Mouse (Mus musculus) hindlimb bud, embryonic 11.5 days (tissue): ENCODE measurements around the gene Rangrf.
"Not testable (repeated sequence)": the region's sequence is repeated elsewhere in the genome, so short reads cannot be mapped to it uniquely, and the experiment has no call there.

Experiments
- DNase-seq: peaks from one replicate; pipeline ENCODE4 v3.0.0-alpha.2; 2012; ENCODE audit warnings: low read depth, low spot score; ENCODE audit errors: extremely low spot score

The Rangrf gene

DNA sequence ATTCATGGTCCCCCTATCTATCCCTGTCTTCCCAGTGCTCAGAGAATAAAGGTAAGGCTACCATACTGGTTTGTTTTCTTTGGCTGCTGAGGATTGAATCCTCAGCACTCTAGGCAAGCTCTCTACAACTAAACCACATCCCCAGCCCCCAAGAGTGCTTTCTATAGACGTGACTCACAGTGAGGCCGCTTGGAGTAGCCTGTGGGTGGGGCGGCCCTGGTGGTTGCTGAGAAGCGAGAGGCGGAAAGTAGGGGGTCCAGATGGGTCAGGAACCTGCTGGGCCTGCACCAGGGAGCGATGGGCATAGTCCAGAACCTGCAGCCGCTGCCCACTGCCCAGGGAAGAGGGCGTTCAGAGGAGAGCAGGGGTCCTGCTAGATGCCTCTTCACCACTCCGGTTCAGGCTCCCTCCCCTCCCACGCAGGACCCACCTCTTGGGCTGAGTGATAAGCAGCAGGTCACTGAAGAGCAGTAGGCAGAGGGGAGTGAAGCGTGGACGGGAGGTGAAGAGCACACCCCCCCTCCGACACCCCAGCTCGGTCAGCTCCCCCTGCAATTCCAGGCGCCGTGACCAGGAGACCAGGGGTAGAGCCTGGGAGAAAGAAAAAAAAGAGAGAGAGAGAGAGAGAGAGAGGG lies 28.1 kb downstream of the Rangrf start:
- DNase-seq: no peak

DNA sequence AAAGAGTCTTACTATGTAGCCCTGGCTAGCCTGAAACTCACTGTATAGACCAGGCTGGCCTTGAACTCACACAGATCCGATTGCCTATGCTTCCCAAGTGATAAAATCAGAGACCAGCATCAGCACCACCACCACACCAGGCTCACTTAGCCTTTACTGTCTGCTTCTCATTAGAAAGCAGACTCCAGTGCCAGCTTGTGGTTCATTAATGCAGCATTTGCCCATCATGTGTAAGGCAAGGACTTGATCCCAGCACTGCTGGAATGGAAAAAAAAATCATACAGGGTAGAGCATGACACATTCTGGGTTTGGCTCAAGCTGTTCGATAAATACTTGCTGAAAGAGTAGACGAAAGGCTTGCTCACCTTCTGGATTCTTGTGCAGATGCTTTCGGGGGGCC lies 29.0 kb downstream of the Rangrf start:
- no peak for DNase-seq

DNA sequence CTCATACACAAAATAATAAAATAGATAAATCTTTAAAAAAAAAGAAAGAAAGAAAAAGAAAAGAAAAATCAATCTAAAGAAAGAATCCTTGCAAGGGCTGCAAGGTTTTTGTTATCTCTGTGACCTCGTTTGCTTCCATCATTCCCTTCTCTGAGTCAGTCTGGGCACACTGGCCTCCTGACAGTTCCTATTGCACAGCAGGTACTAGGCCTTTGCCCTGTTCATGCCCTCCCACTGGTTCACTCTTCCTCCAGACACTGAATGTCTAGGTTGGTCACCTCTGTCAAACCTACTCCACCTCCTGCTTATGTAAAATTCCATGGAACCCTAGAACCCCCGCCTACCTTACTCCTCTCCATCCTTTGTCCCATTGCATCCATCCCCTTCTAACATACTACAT lies 29.7 kb downstream of the Rangrf start:
- no peak for DNase-seq

DNA sequence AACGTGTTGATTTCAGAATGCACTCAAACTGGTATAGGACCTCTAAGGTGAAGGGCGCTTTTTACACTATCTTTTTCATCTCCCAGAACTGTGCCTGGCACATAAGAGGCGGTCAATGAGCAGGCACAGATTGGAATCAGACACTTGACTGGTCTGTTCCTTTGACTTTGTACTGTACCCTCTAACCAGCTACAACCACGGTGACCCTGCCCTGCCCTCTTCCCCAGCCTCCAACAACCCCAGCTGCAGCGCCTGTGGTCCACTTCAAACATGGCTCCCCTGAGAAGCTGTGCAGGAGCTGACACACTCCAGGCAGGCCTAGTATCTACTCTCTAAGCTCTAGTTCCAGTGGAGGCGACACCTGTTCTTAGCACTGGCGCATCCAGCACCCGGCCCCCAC lies 32.3 kb downstream of the Rangrf start:
- no peak for DNase-seq

DNA sequence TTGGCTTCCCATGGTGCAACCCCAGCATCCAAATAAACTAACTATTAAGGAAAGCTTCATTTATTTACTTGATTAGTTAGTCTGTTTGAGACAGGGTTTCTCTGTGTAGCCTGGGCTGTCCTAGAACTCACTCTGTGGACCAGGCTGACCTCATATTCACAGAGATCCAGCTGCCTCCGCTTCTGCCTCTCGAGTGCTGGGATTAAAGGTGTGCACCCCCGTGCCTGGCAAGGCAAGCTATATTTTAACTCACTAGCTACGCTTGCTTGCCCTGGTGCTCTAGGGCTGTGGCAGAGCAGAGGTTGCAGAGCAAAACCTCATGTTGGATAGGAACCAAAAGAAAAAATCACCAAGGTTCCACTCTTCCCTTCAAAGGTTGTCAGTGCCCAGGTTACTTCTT lies 34.5 kb downstream of the Rangrf start:
- no peak for DNase-seq

DNA sequence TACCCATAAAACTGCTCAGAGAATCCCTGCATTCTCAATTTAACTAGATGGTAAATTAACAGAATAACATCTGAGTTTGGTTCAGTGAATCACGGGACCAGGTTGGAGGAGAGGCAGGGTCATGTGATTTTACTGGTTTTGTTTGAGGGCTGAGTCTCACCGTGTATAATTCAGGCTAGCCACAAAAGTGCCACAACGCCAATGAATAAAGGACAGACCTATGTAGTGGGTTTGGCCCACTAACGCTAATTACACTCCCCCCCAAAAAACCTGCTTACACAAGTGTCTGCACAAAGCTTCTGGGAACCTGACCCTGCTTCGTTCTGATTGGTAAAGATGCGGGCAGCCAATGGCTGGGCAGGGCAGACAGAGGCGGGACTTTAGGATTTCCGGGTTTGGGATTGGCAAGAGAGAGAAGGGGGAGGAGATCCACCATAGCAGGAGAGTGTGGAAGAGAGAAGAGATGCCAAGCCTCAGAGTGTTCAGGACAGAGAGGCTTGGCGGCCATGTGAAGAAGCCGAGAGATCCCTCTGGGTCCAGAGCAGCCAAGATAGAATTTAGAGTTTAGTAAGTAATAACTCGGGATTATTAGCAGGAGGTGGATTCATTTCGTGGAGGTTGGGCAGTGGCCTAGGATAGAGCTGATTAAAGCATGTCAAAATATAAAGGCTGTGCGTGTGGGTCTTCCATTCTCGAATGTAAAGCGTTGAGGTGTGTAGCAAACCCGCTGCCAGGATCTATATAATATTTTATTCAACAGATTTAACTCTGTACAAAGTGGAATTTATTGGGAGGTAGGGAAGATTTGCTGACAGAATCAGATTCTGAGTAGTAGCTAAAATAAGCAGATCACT lies 35.3 kb downstream of the Rangrf start:
- peak; percentile 69 for DNase-seq

DNA sequence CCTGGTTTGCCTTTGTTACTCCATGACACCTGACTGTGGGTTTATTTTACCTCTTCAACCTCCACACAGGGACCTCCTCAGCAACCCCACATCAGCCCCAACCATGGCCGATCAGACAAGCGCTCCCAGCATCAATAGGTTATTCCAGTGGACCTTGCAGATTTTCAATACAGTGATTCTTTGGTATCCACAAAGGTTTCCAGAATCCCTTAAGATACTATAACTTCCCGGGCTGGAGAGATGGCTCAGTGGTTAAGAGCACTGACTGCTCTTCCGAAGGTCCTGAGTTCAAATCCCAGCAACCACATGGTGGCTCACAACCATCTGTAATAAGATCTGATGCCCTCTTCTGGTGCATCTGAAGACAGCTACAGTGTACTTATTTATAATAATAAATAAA lies 38.0 kb downstream of the Rangrf start:
- not testable (repeated sequence) for DNase-seq

DNA sequence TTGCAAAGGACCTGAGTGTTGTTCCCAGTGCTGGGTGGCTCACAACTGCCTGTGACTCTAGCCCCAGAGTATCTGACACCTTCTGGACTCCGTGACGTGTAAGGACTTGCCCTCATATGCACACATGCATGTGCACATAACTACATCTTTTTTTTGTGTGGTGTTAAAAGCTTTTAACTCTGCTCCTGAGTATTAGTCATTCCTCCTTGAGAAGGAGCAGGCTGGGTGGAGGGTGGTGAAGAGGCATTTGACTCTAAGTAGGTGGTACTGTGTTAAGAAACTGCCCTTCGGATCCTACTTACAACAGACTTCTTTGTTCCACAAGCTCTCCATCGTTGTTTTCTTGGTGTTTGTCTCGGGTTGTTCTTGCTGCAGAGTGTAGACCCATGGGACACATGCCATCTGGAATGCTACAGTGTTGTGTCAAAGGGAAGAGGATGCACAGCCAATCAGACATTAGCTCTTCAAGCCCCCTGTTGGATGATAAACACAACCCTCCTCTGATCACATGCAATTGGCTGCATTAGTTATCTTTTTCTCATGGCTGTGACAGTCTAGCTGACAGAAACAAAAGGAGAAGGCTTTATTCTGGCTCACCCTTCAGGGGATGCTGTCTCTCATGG lies 41.0 kb downstream of the Rangrf start:
- no peak for DNase-seq

DNA sequence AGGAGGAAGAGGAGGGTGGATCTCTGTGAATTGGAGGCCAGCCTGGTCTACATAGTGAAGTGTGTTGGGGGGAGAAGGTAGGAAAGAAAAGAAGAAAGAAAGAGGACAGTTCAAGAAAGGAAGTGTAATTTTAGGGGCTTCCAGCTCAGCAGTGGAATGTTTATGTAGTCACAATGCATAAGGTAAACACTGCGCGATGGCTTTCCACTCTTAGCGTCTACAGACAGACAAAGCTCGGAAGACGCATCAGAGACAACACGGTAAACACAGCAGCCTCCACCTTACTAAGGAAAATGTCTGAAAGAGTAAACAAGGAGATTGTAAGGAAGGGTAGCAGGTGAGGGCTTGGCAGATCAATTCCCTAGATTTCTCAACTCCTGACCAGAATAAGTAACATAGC lies 45.0 kb downstream of the Rangrf start:
- DNase-seq: no peak

DNA sequence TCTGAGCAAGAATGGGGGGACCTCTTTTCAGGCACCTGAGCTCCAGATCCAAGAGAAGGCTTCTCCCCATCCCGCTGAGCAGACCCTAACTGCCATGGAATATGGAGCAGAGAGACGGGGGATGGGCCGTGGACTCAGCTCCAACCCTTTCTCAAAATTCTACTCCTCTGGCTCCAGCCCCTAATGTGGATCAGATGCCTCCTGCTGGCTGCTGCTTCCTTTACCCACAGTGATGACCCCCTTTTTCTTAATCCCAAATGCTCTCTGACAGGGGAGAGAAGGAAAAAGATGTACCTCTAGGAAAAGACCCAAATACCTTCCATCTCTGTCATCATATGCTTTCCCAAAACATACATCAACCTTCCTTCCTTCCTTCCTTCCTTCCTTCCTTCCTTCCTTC lies 48.0 kb downstream of the Rangrf start, which contains the start of gene Odf4:
Odf4 (minus strand) TSS at position 101 of the 400 bp plus-strand sequence.
- DNase-seq: no peak

DNA sequence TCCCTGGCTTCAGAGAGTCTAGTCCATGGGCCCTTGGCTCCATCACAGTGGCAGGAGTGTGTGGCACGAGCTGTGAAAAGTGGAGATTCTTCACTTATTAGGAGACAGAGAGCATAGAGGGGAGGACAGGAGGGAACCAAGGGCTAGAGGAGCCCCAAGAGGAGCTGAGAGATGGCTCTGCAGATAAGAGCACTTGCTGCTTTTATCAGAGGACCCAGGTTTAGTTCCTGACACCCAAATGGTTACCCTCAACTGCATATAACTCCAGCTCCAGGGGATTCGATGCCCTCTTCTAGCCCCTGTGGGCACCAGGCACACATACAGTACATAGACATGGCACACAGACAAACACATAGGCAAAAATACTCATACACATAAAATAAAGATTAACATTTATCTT lies 50.2 kb downstream of the Rangrf start:
- no peak for DNase-seq

DNA sequence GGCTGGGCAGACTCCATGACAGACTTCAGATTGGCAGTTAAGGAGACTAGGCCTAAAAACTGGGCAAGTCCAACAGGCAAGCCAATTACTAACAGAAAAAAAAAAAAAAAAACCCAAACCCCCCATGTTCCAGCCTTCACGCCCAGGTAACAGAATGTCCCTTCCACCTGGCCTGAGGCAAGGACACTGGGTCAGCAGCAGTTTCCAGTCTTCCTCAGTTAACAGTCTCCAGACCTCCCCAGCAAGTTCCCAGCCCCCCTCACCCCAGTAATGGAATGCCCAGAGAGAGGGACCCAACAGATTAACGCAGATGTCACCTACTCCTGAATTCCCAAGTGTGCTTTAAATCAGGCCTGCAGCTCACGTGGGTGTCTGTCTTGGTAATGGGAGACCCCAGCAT lies 51.8 kb downstream of the Rangrf start:
- DNase-seq: no peak
